Mouse (Mus musculus) small intestine, adult 2 months (tissue): ENCODE measurements around the gene Olfr1272.

ENCODE experiments used
- CTCF ChIP-seq: fragments of 200-500 bp; IDR thresholded peaks from 2 replicates; pipeline ENCODE4 v1.5.1; 2012; ENCODE audit warnings: low read depth, mild to moderate bottlenecking, control low read depth, inconsistent platforms, low read length, moderate library complexity, mixed read lengths; ENCODE audit not compliant: insufficient replicate concordance, insufficient read length; ENCODE audit errors: extremely low read depth
- POLR2A ChIP-seq: fragments of 200-500 bp; IDR thresholded peaks from 2 replicates; pipeline ENCODE4 v1.6.1; 2012; ENCODE audit warnings: low read depth, mild to moderate bottlenecking, control low read depth, inconsistent platforms, low read length, moderate library complexity

- TF ChIP-seq CTCF (no peak), POLR2A (no peak)
Observed at GRCm38 (mm10) chr2:90292741-90293140, at the start of gene Olfr1272.
